Mouse (Mus musculus) brain, embryonic 18.5 days (tissue): Measurements from ENCODE around the gene Csnk1g2.

Source experiments
- DNase-seq: peaks from one replicate; pipeline ENCODE4 v3.0.0-alpha.2; 2012; ENCODE audit warnings: low read depth, low spot score

The Csnk1g2 gene

DNA sequence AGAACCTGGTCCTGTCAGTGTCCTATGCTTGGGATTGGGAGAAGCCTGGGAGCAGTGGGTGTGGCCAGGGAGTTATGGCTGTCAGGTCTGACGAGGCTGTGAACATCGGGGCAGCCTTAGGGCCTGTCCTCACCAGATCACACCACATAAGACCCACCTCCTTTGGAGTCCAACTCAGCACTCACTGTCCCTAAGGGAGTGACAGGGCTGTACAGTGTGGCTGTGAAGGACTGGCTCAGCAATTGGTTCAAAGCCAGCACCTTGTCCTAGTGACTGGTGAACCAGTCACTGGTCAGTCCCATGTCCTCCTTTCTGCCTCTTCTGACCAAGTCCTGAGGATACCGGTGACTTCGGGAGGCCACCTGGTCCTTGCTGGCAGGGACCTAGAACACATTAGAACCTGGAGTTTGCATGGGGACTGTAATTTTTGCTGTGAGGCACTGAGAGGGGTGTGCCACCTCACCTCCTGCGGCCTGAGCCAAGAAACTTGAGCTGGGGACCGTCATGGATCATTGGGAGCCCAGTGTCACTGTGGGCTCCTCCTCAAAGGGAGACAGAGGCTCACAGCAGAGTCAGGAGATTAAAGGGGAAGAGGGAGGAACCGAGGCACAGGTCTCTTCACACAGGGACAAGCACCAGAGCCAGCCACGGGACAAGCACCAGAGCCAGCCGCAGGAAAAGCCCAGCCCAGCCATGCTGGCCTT is 57.1 kb downstream of the Csnk1g2 start:
- DNase-seq: no peak

DNA sequence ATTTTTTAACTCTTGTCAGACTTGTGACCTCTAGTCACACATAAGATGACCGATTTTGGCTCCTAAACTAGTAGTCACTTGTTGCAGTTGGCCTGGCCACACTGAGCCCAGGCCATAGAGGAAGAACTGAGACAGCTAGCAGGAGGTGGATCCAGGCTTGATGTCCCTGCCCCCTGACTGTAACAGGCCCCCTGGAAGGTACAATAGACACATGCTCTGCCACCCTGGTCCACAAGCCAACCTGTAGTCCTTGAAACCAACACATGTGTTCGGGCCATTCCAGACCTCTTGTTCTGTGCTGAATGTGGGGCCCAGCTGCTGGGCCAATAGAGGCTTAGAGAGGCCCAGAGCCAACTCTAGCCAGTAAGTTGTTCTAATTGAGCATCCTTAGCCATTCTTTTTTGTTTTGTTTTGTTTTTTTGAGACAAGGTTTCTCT is 57.6 kb downstream of the Csnk1g2 start:
- no peak for DNase-seq

GRCm38 (mm10) chr10:80682003-80682402 is 59.4 kb downstream of the Csnk1g2 start:
- no peak for DNase-seq

DNA sequence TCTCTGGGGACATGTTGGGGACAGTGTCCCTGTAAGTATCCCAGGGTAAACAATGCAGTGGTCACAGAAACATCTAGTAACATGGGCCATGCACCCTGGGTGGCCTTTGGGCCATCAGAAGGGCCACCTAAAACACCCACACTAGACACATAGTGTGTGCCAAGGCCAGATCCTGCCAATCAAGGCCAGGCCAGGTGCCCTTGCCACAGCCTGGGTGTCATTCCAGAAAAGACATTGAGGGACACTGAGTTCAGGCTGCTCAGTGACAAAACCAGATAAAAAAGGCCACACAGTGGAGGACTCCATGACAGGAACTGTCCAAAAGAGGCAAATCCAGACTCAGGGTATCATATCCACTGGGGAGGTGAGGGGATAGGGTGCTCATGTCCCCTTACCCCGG is 61.0 kb downstream of the Csnk1g2 start:
- DNase-seq: no peak

- DNase-seq: no peak
These were observed 61.6 kb downstream of the Csnk1g2 start for GRCm38 (mm10) chr10:80684214-80684613.

DNA sequence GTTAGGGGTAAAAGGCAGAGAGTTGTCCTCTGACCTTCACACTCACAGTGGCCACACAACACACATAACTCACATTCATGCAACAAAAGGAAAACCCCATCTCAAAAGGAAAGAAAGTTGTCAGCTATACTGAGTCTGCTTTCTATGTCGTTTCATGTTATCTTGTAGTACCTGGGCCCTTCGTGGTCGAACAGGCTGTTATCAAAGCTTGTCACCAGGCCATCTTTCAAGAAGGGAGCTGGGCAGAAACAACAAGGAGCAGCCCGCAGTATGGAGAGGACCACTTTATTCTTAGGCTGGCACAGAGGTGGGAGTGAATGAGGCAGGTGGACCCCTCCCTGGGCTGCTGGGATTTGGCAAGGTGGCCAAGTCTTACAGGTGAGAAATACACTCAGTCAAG is 62.3 kb downstream of the Csnk1g2 start:
- DNase-seq: no peak

DNA sequence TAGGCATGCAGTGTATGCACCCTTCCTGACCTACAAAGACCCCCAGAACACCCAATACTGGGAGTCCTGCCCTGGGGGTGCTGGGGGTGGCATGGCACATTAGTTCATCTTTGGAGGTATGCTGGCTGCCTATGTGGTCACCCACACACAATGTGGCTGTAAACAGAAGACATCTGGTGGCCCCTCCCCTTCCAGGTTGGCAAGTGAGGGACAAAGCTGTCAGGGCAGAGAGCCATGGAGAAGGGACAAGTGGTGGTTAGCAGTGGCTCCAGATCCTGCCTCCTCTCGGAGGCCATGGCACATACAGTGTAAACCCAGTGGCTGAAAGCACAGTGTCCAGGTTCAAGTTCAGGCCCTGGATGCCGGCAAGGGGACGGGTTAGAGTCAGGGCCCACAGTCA is 64.0 kb downstream of the Csnk1g2 start:
- DNase-seq: no peak

DNA sequence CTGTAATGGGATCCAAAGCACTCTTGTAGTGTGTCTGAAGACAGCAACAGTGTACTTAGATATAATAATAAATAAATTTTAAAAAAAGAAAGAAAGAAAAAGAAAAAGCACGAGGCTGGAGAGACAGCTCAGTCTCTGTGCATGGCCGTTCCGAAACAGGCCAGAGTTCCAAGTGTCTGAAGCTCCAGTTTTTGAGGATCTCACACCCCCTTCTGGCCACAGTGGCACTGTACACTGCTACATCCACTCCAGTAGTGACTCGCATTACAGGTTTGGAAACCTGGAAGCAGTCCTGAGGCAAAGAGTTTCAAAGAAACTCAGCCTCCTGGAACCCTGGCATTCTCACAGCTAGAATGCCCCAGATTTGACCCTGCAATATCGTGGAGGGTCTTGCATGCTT is 65.2 kb downstream of the Csnk1g2 start:
- DNase-seq: no peak
